Mouse (Mus musculus) CH12.LX (cell line): Measurements from ENCODE around the gene Tet3. TPM values are rescaled to one million over a fixed set of nuclear protein-coding genes. Genes with fewer than 3 reads are reported as not detected.

Experiments used
- DNase-seq: peaks from one replicate; pipeline ENCODE4 v3.0.0-alpha.2; 2013; ENCODE audit errors: extremely low read depth
- H3K27ac ChIP-seq: 2 replicates; pipeline ENCODE4 v1.5.1; 2012; ENCODE audit warnings: low read depth, mild to moderate bottlenecking, control low read depth, moderate library complexity; ENCODE audit not compliant: insufficient read depth
- H3K27me3 ChIP-seq: replicated peaks from 2 replicates; pipeline ENCODE3; 2012; ENCODE audit warnings: inconsistent platforms
- H3K36me3 ChIP-seq, 2 experiments: replicated peaks in 1 of 2; 2 replicates each; pipeline versions ENCODE3 to v1.6.1; 2012; ENCODE audit warnings: inconsistent platforms in 1 of 2, low read length in 1 of 2, mild to moderate bottlenecking in 1 of 2, mixed read lengths in 1 of 2, moderate library complexity in 1 of 2; ENCODE audit not compliant: control insufficient read depth in 1 of 2, insufficient read depth in 1 of 2
- H3K4me1 ChIP-seq, 2 experiments: 2 replicates each; pipeline ENCODE4 v1.6.1; 2012; ENCODE audit warnings: inconsistent platforms in 1 of 2, moderate library complexity in 1 of 2; ENCODE audit not compliant: insufficient read depth in 2 of 2, control insufficient read depth in 1 of 2
- H3K4me2 ChIP-seq: 2 replicates; pipeline ENCODE4 v1.6.1; 2012; ENCODE audit warnings: low read depth, mild to moderate bottlenecking, control low read depth; ENCODE audit not compliant: poor library complexity, insufficient read depth, severe bottlenecking
- H3K4me3 ChIP-seq, 3 experiments: fragments of 150-350 bp in 1 of 3; sonication (generic) in 1 of 3; replicated peaks in 1 of 3; 2 replicates each; pipeline versions ENCODE3 to v1.5.1; 2011 to 2012; ENCODE audit warnings: low read depth in 2 of 3, low read length in 2 of 3, mild to moderate bottlenecking in 2 of 3, moderate library complexity in 2 of 3, control low read depth in 1 of 3, improper control_type of control experiment in 1 of 3, inconsistent platforms in 1 of 3, mixed read lengths in 1 of 3; ENCODE audit not compliant: poor library complexity in 1 of 3
- H3K79me2 ChIP-seq: replicated peaks from 2 replicates; pipeline ENCODE4 v1.6.1; 2012; ENCODE audit warnings: mild to moderate bottlenecking, moderate library complexity; ENCODE audit not compliant: control insufficient read depth, poor library complexity, insufficient read depth, severe bottlenecking; ENCODE audit errors: extremely low read depth
- H3K9ac ChIP-seq: 2 replicates; pipeline ENCODE4 v1.6.1; 2012; ENCODE audit warnings: low read depth, mild to moderate bottlenecking, control low read depth, moderate library complexity; ENCODE audit not compliant: insufficient read depth
- H3K9me3 ChIP-seq: replicated peaks from 2 replicates; pipeline ENCODE3; 2012; ENCODE audit warnings: low read length, inconsistent platforms, mixed read lengths
- BHLHE40 ChIP-seq: IDR thresholded peaks from 2 replicates; pipeline ENCODE4 v1.6.1; 2011; ENCODE audit warnings: mild to moderate bottlenecking, low read depth, low read length, improper control_type of control experiment
- CHD1 ChIP-seq: IDR thresholded peaks from 2 replicates; pipeline ENCODE4 v1.6.1; 2012; ENCODE audit warnings: low read depth, low read length, improper control_type of control experiment, inconsistent platforms
- CHD2 ChIP-seq: IDR thresholded peaks from 2 replicates; pipeline ENCODE4 v1.6.1; 2011; ENCODE audit warnings: low read length, improper control_type of control experiment
- CTCF ChIP-seq, 2 experiments: IDR thresholded peaks in 1 of 2; conservative IDR thresholded peaks in 1 of 2; 2 replicates each; pipeline ENCODE4 v1.5.1; 2011 to 2012; ENCODE audit warnings: low read depth in 2 of 2, low read length in 2 of 2, improper control_type of control experiment in 1 of 2, inconsistent platforms in 1 of 2, mild to moderate bottlenecking in 1 of 2, moderate library complexity in 1 of 2
- E2F4 ChIP-seq: IDR thresholded peaks from 2 replicates; pipeline ENCODE4 v1.6.1; 2011; ENCODE audit warnings: low read depth, low read length, improper control_type of control experiment; ENCODE audit not compliant: insufficient replicate concordance
- ELF1 ChIP-seq: IDR thresholded peaks from 2 replicates; pipeline ENCODE4 v1.6.1; 2014; ENCODE audit warnings: low read depth, mild to moderate bottlenecking, inconsistent platforms, low read length, improper control_type of control experiment
- GABPA ChIP-seq: IDR thresholded peaks from 2 replicates; pipeline ENCODE4 v1.6.1; 2012; ENCODE audit warnings: low read depth, low read length, improper control_type of control experiment, inconsistent platforms; ENCODE audit not compliant: insufficient replicate concordance
- HCFC1 ChIP-seq: IDR thresholded peaks from 2 replicates; pipeline ENCODE4 v1.6.1; 2012; ENCODE audit warnings: low read depth, mild to moderate bottlenecking, inconsistent platforms, low read length, improper control_type of control experiment
- IRF4 ChIP-seq: IDR thresholded peaks from 2 replicates; pipeline ENCODE4 v1.6.1; 2014; ENCODE audit warnings: low read depth, mild to moderate bottlenecking, inconsistent platforms, low read length, improper control_type of control experiment
- JUN ChIP-seq: IDR thresholded peaks from 2 replicates; pipeline ENCODE4 v1.6.1; 2011; ENCODE audit warnings: low read depth, mild to moderate bottlenecking, low read length, improper control_type of control experiment, moderate library complexity; ENCODE audit not compliant: insufficient read depth
- JUND ChIP-seq: conservative IDR thresholded peaks from 2 replicates; pipeline ENCODE4 v1.6.1; 2011; ENCODE audit warnings: low read depth, low read length, improper control_type of control experiment
- MAFK ChIP-seq: IDR thresholded peaks from 2 replicates; pipeline ENCODE4 v1.6.1; 2011; ENCODE audit warnings: low read length, improper control_type of control experiment; ENCODE audit not compliant: insufficient replicate concordance
- MAZ ChIP-seq: IDR thresholded peaks from 2 replicates; pipeline ENCODE4 v1.6.1; 2012; ENCODE audit warnings: low read depth, mild to moderate bottlenecking, inconsistent platforms, low read length, improper control_type of control experiment, moderate library complexity
- MEF2A ChIP-seq: IDR thresholded peaks from 2 replicates; pipeline ENCODE4 v1.6.1; 2014; ENCODE audit warnings: low read depth, mild to moderate bottlenecking, inconsistent platforms, low read length, improper control_type of control experiment, borderline replicate concordance
- MXI1 ChIP-seq: IDR thresholded peaks from 2 replicates; pipeline ENCODE4 v1.6.1; 2011; ENCODE audit warnings: mild to moderate bottlenecking, low read depth, low read length, improper control_type of control experiment
- PAX5 ChIP-seq: IDR thresholded peaks from 2 replicates; pipeline ENCODE4 v1.6.1; 2012; ENCODE audit warnings: low read length, inconsistent platforms, mixed read lengths
- POLR2A ChIP-seq: IDR thresholded peaks from 2 replicates; pipeline ENCODE4 v1.6.1; 2011; ENCODE audit warnings: low read depth, mild to moderate bottlenecking, improper control_type of control experiment, low read length
- POLR2AphosphoS2 ChIP-seq: IDR thresholded peaks from 2 replicates; pipeline ENCODE4 v1.6.1; 2011; ENCODE audit warnings: low read depth, low read length, improper control_type of control experiment
- RCOR1 ChIP-seq: conservative IDR thresholded peaks from 2 replicates; pipeline ENCODE4 v1.6.1; 2012; ENCODE audit warnings: low read depth, mild to moderate bottlenecking, inconsistent platforms, low read length, improper control_type of control experiment
- SMC3 ChIP-seq: IDR thresholded peaks from 2 replicates; pipeline ENCODE4 v1.6.1; 2011; ENCODE audit warnings: low read depth, low read length, improper control_type of control experiment
- TBP ChIP-seq: conservative IDR thresholded peaks from 2 replicates; pipeline ENCODE4 v1.6.1; 2011; ENCODE audit warnings: low read depth, low read length, improper control_type of control experiment
- TCF12 ChIP-seq: IDR thresholded peaks from 2 replicates; pipeline ENCODE4 v1.6.1; 2014; ENCODE audit warnings: low read depth, mild to moderate bottlenecking, inconsistent platforms, low read length, improper control_type of control experiment
- USF1 ChIP-seq: IDR thresholded peaks from 2 replicates; pipeline ENCODE4 v1.6.1; 2014; ENCODE audit warnings: low read depth, mild to moderate bottlenecking, inconsistent platforms, low read length, improper control_type of control experiment
- USF2 ChIP-seq: conservative IDR thresholded peaks from 2 replicates; pipeline ENCODE4 v1.6.1; 2011; ENCODE audit warnings: low read depth, low read length, improper control_type of control experiment
- ZMIZ1 ChIP-seq: IDR thresholded peaks from 2 replicates; pipeline ENCODE4 v1.6.1; 2012; ENCODE audit warnings: low read depth, mild to moderate bottlenecking, inconsistent platforms, low read length, improper control_type of control experiment
- ZNF384 ChIP-seq: IDR thresholded peaks from 2 replicates; pipeline ENCODE4 v1.6.1; 2012; ENCODE audit warnings: low read depth, low read length, improper control_type of control experiment, inconsistent platforms
- dilution Hi-C: fragments of 300-500 bp; cut with MboI; formaldehyde crosslinking; loops from 2 replicates; pipeline ENCODE4 v1.14.3; 2020; ENCODE audit warnings: low sequenced_read_pairs; ENCODE audit not compliant: extremely low pct_unique_long_range_greater_than_20kb, extremely low pct_ligation_motif_present
- in situ Hi-C: fragments of 300-500 bp; cut with MboI; formaldehyde crosslinking; loops from 3 replicates; pipeline ENCODE4 v1.14.3; 2019; ENCODE audit warnings: low sequenced_read_pairs, low pct_ligation_motif_present, low pct_unique_long_range_greater_than_20kb, mixed read lengths
- polyA plus RNA-seq: library from polyadenylated mRNA; unstranded; fragments of >175 nt; gene quantifications from 2 replicates; pipeline ENCODE4 v1.2.1, GENCODE M21; 2012; ENCODE audit warnings: low read depth; ENCODE audit not compliant: insufficient read length
- total RNA-seq, 2 experiments: library from RNA; depleted of rRNA; stranded (reverse); fragments of 300-350 nt in 1 of 2; fragments of >200 nt in 1 of 2; gene quantifications; 2 replicates each; pipeline ENCODE4 v1.2.3; 2012 to 2014

Tet3 gene
- total and polyA plus RNA-seq, 3 experiments, result 3.2 to 10.0 (median 8.2) TPM

DNA sequence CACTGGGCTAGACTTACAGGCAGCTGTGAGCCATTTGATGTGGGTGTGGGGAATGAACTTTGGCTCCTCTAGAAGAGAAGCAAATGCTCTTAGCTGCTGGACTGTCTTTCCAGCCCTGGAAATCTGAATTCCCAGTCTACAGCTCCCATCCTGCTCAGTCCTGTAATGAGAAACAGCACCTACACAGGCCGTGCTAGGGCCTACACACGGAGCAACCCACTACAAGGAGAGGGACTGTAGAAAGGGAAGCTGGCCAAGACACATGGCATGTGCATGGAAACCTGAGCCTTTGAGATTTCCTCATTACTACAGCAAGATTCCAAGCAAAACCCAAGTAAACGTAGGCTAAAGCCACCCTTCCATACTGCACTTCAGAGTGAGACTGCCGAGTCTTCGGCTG is 29.3 kb upstream of the Tet3 start:
- TF ChIP-seq RCOR1, result no peak
- TF ChIP-seq GABPA, result no peak
- no peak for TF ChIP-seq MAFK
- no peak for TF ChIP-seq ELF1
- TF ChIP-seq JUN, result no peak
- TF ChIP-seq E2F4, result no peak
- no peak for TF ChIP-seq PAX5
- no peak for TF ChIP-seq POLR2AphosphoS2
- no peak for TF ChIP-seq MXI1
- no peak for TF ChIP-seq CTCF (conservative IDR thresholded peaks at IDR 0.05 in 1 of 2, IDR thresholded peaks at IDR 0.05 in 1 of 2; ENCODE audit: low read depth in 2 of 2, low read length in 2 of 2)
- TF ChIP-seq SMC3, result no peak
- no peak for TF ChIP-seq CHD2
- TF ChIP-seq MEF2A, result no peak
- dilution Hi-C loops, result no loop called here
- no peaks in the 10 kb centered on the region for H3K27me3 ChIP-seq
- no peak overlapping the region for H3K4me3 ChIP-seq
- in situ Hi-C loops, result no loop called here
- no peak overlapping the region for H3K27ac ChIP-seq
- peaks cover 10 to 72% of the 10 kb centered on the region in 2 experiments for H3K36me3 ChIP-seq
- H3K4me1 ChIP-seq, result peaks cover 2 to 30% of the 10 kb centered on the region in 2 experiments
- H3K9ac ChIP-seq, result no peak overlapping the region
- DNase-seq, result no peak
- no peaks in the 10 kb centered on the region for H3K9me3 ChIP-seq
- no peaks in the 10 kb centered on the region for H3K79me2 ChIP-seq
- no peak overlapping the region for H3K4me2 ChIP-seq

DNA sequence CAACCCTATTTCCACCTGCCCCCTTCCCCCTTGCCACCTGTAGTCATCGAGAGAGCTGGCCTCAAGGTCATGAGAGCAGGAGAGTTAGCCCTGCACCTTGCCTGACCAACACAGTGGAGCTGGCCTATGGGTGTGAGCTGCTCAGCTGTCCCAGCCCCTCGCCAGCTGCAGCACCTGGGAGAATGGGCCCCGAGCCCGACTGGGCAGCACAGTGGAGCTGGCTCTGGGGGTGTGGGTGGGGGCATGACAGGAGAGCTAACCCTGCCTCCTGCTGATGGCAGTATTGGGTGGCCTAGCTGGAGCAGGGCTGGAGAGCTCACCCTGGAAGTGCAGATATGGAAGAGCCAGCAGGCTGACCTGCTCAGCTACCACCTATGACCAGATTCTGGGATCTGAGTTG is 28.4 kb upstream of the Tet3 start:
- DNase-seq, result no peak
- Histone ChIP-seq H3K9ac (no peak overlapping the region), H3K4me2 (no peak overlapping the region), H3K36me3 (peaks cover 10 to 69% of the 10 kb centered on the region in 2 experiments), H3K4me1 (peaks cover 11 to 39% of the 10 kb centered on the region in 2 experiments), H3K27ac (no peak overlapping the region), H3K27me3 (no peaks in the 10 kb centered on the region), H3K79me2 (no peaks in the 10 kb centered on the region), H3K9me3 (no peaks in the 10 kb centered on the region), H3K4me3 (no peak overlapping the region)
- TF ChIP-seq USF2 (no peak), IRF4 (no peak), E2F4 (no peak), CHD2 (no peak), MXI1 (no peak), BHLHE40 (no peak), HCFC1 (no peak), ELF1 (no peak), SMC3 (no peak), CHD1 (no peak), ZMIZ1 (no peak), TBP (no peak), TCF12 (no peak), USF1 (no peak), JUND (no peak), ZNF384 (no peak), JUN (no peak), MEF2A (no peak), POLR2A (no peak), MAZ (no peak)
- dilution Hi-C loops, result no loop called here
- in situ Hi-C loops, result no loop called here
